Mouse (Mus musculus) cerebellum, adult 9-11 months (tissue): ENCODE data around the gene Ptprc.

Experiments
- DNase-seq: peaks from one replicate; pipeline ENCODE4 v3.0.0; 2022

The Ptprc gene

DNA sequence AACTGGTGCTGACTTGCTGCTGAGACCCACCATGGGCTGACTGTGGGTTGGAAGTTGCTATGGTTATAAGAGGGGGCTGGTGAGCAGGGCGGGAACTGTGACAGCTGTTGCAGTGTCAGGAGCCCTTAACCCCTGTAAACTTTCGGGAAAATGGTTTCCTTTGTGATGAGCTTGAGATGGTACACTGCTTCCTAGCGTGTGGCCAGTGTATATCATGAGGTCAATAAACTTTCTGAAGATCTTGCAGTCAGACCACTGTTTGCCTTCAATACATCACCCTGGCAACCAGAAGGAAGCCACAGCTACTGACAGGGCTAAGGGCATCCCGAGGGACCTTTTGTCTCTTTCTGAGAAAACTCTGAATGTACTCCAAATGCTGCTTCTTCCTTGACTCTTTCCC is 145.9 kb downstream of the Ptprc start:
- DNase-seq, result no peak

- no peak for DNase-seq
Observed at GRCm38 (mm10) chr1:138025298-138025697, 150.2 kb downstream of the Ptprc start.

- no peak for DNase-seq
Observed at GRCm38 (mm10) chr1:138023601-138024000, 151.9 kb downstream of the Ptprc start.

DNA sequence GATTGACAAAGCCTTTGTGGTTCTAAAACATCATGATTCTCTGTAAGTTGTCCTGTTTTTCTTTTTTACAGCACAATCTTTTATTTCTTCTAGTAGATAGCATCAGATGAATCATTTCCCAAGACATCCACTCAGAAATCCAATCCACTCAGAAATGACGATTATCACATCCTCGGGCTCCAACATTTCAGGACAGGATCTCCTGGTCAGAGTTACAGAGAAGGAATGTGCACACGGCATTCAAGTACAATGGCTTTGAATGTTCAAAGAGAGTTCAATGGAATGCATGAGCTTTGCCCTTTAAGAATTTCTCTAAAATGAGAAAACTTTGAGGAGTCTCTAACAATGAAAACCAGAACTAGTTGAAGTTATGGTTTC is 152.6 kb downstream of the Ptprc start:
- no peak for DNase-seq

DNA sequence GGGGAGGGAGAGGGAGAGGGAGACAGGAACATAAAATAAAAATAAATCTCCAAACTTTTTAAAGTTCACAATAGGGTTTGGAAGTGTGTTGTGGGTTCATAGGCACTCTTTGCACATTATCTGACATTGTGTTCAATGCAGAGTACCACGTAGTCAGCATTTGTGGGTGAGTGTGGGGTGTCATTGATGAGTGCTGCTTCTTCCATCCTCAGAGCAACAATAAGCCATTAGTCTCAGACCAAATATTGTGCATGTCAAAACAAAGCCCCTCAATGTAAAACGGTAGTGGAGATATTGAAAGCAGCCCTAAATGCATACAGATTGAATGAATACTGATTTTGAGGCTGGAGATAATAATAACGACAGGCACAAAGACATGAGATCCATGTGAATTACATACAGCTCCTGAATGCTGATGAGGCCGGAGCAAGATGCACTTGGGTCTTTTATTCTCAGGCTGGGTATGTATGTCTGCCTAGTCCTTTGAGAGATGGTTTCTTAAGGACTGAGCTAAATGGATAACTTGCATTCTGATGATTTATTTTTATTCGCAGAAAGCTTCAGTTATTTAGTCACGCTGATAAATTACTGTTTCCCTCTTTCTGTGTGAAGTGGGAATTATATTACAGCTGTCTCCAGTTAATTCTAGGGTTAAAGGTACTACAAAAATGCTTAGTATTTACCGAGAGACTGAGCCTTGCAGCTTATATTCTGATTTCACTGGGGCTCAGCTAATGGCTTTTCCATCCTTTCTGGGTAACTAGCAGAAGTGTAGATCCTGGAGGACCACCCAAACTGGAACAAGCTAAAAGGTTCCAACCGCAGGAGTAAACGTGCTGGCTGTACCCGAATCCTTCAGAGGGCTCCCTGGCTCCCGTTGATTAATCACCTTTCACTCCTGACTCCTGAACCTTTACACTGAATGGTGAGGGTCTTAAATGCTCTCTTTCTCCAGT is 153.3 kb downstream of the Ptprc start:
- DNase-seq, result no peak
